Mouse (Mus musculus) MEL (cell line): ENCODE results near the gene Cfap46.

Experiments used
- CHD1 ChIP-seq: IDR thresholded peaks from 2 replicates; pipeline ENCODE4 v1.6.1; 2012; ENCODE audit warnings: low read depth, mild to moderate bottlenecking, inconsistent platforms, low read length, improper control_type of control experiment
- CTCF ChIP-seq, 3 experiments: IDR thresholded peaks in 2 of 3; conservative IDR thresholded peaks in 1 of 3; 2 replicates each; pipeline ENCODE4 v1.5.1; 2011 to 2012; ENCODE audit warnings: low read length in 3 of 3, low read depth in 2 of 3, mild to moderate bottlenecking in 2 of 3, improper control_type of control experiment in 1 of 3, inconsistent platforms in 1 of 3, mixed read lengths in 1 of 3, moderate library complexity in 1 of 3; ENCODE audit not compliant: control insufficient read depth in 1 of 3, insufficient read depth in 1 of 3, poor library complexity in 1 of 3, severe bottlenecking in 1 of 3
- EP300 ChIP-seq, 2 experiments: IDR thresholded peaks; 2 replicates each; pipeline ENCODE4 v1.6.1; 2011; ENCODE audit warnings: improper control_type of control experiment in 2 of 2, low read length in 2 of 2, low read depth in 1 of 2, mild to moderate bottlenecking in 1 of 2
- ETS1 ChIP-seq: IDR thresholded peaks from 2 replicates; pipeline ENCODE4 v1.6.1; 2012; ENCODE audit warnings: low read depth, mild to moderate bottlenecking, inconsistent platforms, low read length, improper control_type of control experiment, moderate library complexity
- MEF2A ChIP-seq: IDR thresholded peaks from 2 replicates; pipeline ENCODE4 v1.6.1; 2014; ENCODE audit warnings: low read depth, mild to moderate bottlenecking, inconsistent platforms, low read length, improper control_type of control experiment; ENCODE audit not compliant: poor library complexity, insufficient replicate concordance, severe bottlenecking; ENCODE audit errors: extremely low read depth
- POLR2A ChIP-seq, 2 experiments: IDR thresholded peaks; 2 replicates each; pipeline ENCODE4 v1.6.1; 2011 to 2012; ENCODE audit warnings: low read length in 2 of 2, mild to moderate bottlenecking in 2 of 2, control low read depth in 1 of 2, improper control_type of control experiment in 1 of 2, low read depth in 1 of 2, moderate library complexity in 1 of 2; ENCODE audit not compliant: control insufficient read depth in 1 of 2, insufficient read depth in 1 of 2, poor library complexity in 1 of 2
- SIN3A ChIP-seq: IDR thresholded peaks from 2 replicates; pipeline ENCODE4 v1.6.1; 2012; ENCODE audit warnings: low read length, improper control_type of control experiment, inconsistent platforms
- TAL1 ChIP-seq: IDR thresholded peaks from 2 replicates; pipeline ENCODE4 v1.6.1; 2012; ENCODE audit warnings: mild to moderate bottlenecking, inconsistent platforms, low read length, moderate library complexity, mixed read lengths
- TBP ChIP-seq: IDR thresholded peaks from 2 replicates; pipeline ENCODE4 v1.8.0; 2011; ENCODE audit warnings: low read depth, low read length, improper control_type of control experiment
- TCF12 ChIP-seq: IDR thresholded peaks from 2 replicates; pipeline ENCODE4 v1.6.1; 2014; ENCODE audit warnings: low read depth, mild to moderate bottlenecking, inconsistent platforms, low read length, improper control_type of control experiment, moderate library complexity
- ZMIZ1 ChIP-seq: IDR thresholded peaks from 2 replicates; pipeline ENCODE4 v1.6.1; 2012; ENCODE audit warnings: low read depth, mild to moderate bottlenecking, inconsistent platforms, low read length, improper control_type of control experiment, moderate library complexity

GRCm38 (mm10) chr7:139705081-139705480 is 21.5 kb upstream of the Cfap46 start:
- TF ChIP-seq POLR2A (IDR thresholded peaks at IDR 0.05; ENCODE audit: control insufficient read depth in 1 of 2, insufficient read depth in 1 of 2, low read depth in 1 of 2, low read length in 2 of 2, poor library complexity in 1 of 2) = no peak
- 0 out of 2 replicates have a peak, but pooled peaks have one; percentile 9 for TF ChIP-seq ETS1
- TF ChIP-seq CTCF (IDR thresholded peaks at IDR 0.05 in 2 of 3, conservative IDR thresholded peaks at IDR 0.05 in 1 of 3; ENCODE audit: control insufficient read depth in 1 of 3, insufficient read depth in 1 of 3, low read depth in 2 of 3, low read length in 3 of 3, poor library complexity in 1 of 3, severe bottlenecking in 1 of 3) = no peak
- TF ChIP-seq TBP = no peak
- TF ChIP-seq TCF12 = peak; percentile 47; the same call in 1 of the 2 replicates
- TF ChIP-seq SIN3A = no peak
- no peak for TF ChIP-seq CHD1
- TF ChIP-seq EP300 (IDR thresholded peaks at IDR 0.05; ENCODE audit: low read depth in 1 of 2, low read length in 2 of 2) = peak in 1 of 2 experiments; percentile 52; a peak in 2 of 4 replicates
- peak; percentile 68 for TF ChIP-seq TAL1
- no peak for TF ChIP-seq MEF2A
- no peak for TF ChIP-seq ZMIZ1
